8 mouse cellular contexts compared by ENCODE assay signal in genomic region chr11:89059919-89060422, GRCm38 (mm10). TPM values are rescaled to one million over a fixed set of nuclear protein-coding genes. Genes with fewer than 3 reads are reported as not detected.
A peak's percentile ranks its signal among the peaks of the same experiment; 100 is the strongest.
DNase-seq lines count a peak whose midpoint lies in the region; ATAC-seq and TF ChIP-seq lines count a peak whose summit lies in the region.

No protein-coding gene starts in this region.

- no peaks in the 10 kb centered on the region; the same call in 1 of the 2 replicates for H3K4me1 ChIP-seq in cerebellum, adult 2 months (ENCODE audit: control insufficient read depth, insufficient read depth, low read length)

- H3ac ChIP-seq in myocyte (ENCODE audit: control insufficient read depth, insufficient read length) = peak overlapping the region; percentile 58

- peak overlapping the region; percentile 72 for H3K4me3 ChIP-seq in cerebellum, adult 2 months (replicated peaks; ENCODE audit: insufficient read depth, low read depth, low read length)
- peak overlapping the region; percentile 66 for H3K4me3 ChIP-seq in myocyte

- ATAC-seq in hematopoietic stem cell, adult 5-6 weeks (replicated peaks in 1 of 2; ENCODE audit: insufficient read depth in 1 of 2, low FRiP score in 2 of 2, low TSS enrichment in 1 of 2, low read depth in 1 of 2, poor library complexity in 2 of 2, severe bottlenecking in 2 of 2) = peak; percentile 31 to 55; a peak in 3 of 4 replicates

- DNase-seq in cerebellum, adult 2 months = peak in 1 of 2 experiments; percentile 67
- no peak for DNase-seq in cerebellum, adult 8-10 months
- peak; percentile 79 for DNase-seq in CD4-positive helper T cell, adult 2 months (ENCODE audit: low read depth, low spot score)
- peak; percentile 70 for DNase-seq in embryo, embryonic 9.5 days (ENCODE audit: extremely low spot score)
- peak; percentile 38 for DNase-seq in liver
- peak; percentile 80 for DNase-seq in thymus, postnatal 0 days (ENCODE audit: low spot score)

- no peak for TF ChIP-seq CTCF in cerebellum, adult 2 months (IDR thresholded peaks at IDR 0.05; ENCODE audit: borderline replicate concordance, insufficient read depth, low read depth, low read length)

- H3K27ac ChIP-seq in cerebellum, adult 2 months (ENCODE audit: insufficient read depth, low read length) = peak overlapping the region; percentile 45

- H3K27me3 ChIP-seq in cerebellum, adult 2 months (ENCODE audit: control insufficient read depth, insufficient read depth, low read length) = no peaks in the 10 kb centered on the region
- no peaks in the 10 kb centered on the region for H3K27me3 ChIP-seq in myocyte (ENCODE audit: control insufficient read depth, insufficient read depth, insufficient read length)

- under 1% methylated on average over 33 of the region's 33 CpGs for WGBS in cerebellum, adult 2 months

- peaks cover 6% of the 10 kb centered on the region for H3K79me2 ChIP-seq in myocyte (ENCODE audit: control insufficient read depth, insufficient read depth)

- no peaks in the 10 kb centered on the region for H3K36me3 ChIP-seq in myocyte (ENCODE audit: control insufficient read depth, insufficient read depth)

- no peak for TF ChIP-seq POLR2A in cerebellum, adult 2 months (IDR thresholded peaks at IDR 0.05; ENCODE audit: borderline replicate concordance, insufficient read depth, low read length)
- peak; percentile 3 for TF ChIP-seq POLR2A in myocyte (IDR thresholded peaks at IDR 0.05; ENCODE audit: insufficient read length, low read depth)

- H3K4me2 ChIP-seq in myocyte (ENCODE audit: low read depth) = peak overlapping the region; percentile 97

TF ChIP-seq in myocyte, 11 proteins besides CTCF, POLR2A, EP300 and RAD21:
- TF ChIP-seq USF1 (IDR thresholded peaks at IDR 0.05; ENCODE audit: low read depth) (no peak), CEBPB (IDR thresholded peaks at IDR 0.05; ENCODE audit: insufficient read depth, poor library complexity, severe bottlenecking) (no peak), REST (IDR thresholded peaks at IDR 0.05; ENCODE audit: insufficient read depth, insufficient read length) (no peak), E2F4 (IDR thresholded peaks at IDR 0.05; ENCODE audit: insufficient read depth) (no peak), TCF12 (IDR thresholded peaks at IDR 0.05; ENCODE audit: insufficient read depth, poor library complexity, severe bottlenecking) (no peak), POLR2AphosphoS2 (IDR thresholded peaks at IDR 0.05; ENCODE audit: insufficient read length, low read depth) (no peak), MYOD1 (IDR thresholded peaks at IDR 0.05; ENCODE audit: control insufficient read depth in 1 of 3, insufficient read length in 2 of 3, low read depth in 2 of 3) (no peak), MYOG (IDR thresholded peaks at IDR 0.05; ENCODE audit: control insufficient read depth in 1 of 3, insufficient read depth in 1 of 3, insufficient read length in 2 of 3, low read depth in 2 of 3) (peak in 1 of 3 experiments; percentile 7), TCF3 (IDR thresholded peaks at IDR 0.05; ENCODE audit: insufficient read length, low read depth) (no peak), SRF (IDR thresholded peaks at IDR 0.05; ENCODE audit: control insufficient read depth, insufficient read length, low read depth) (peak; percentile 25), MAX (IDR thresholded peaks at IDR 0.05; ENCODE audit: low read depth) (no peak)

RNA-seq across cellular contexts. Expression of gene Dgke, which starts 6.7 kb away (rescaled TPM):
- polyA plus RNA-seq in cerebellum, adult 2 months (2012; rRNA removed) = 34.0 and 39.5 TPM in 2 replicates
- 9.5 and 10.2 TPM in 2 replicates for total RNA-seq in hematopoietic stem cell, adult 5-6 weeks (2017)
- 1.5 TPM for polyA plus RNA-seq in myocyte (2012; fragmentation: generic; extraction: Trizol)
- 19.8 and 25.5 TPM in 2 replicates for polyA plus RNA-seq in thymus, postnatal 0 days (2015; fragmentation: Nextera tagmentation; extraction: Ambion mirVana)

RNA-seq across cellular contexts. Expression of gene Gm525, which starts 13.7 kb away (rescaled TPM):
- 0.40 and 0.65 TPM in 2 replicates for polyA plus RNA-seq in cerebellum, adult 2 months (2012; rRNA removed)
- total RNA-seq in hematopoietic stem cell, adult 5-6 weeks (2017) = not detected in 2 replicates
- not detected for polyA plus RNA-seq in myocyte (2012; fragmentation: generic; extraction: Trizol)
- 191 and 212 TPM in 2 replicates for polyA plus RNA-seq in thymus, postnatal 0 days (2015; fragmentation: Nextera tagmentation; extraction: Ambion mirVana)

Comparison
In these comparisons a context has a peak if more than half of its experiments do, and no peak if none do; other contexts are left out.
1. RNA of gene Gm525, which starts 13.7 kb away (polyA plus RNA-seq): 191 to 212 TPM in thymus, postnatal 0 days; 0.40 to 0.65 TPM in cerebellum, adult 2 months and not detected in myocyte (single experiment); every median in the first group is over 100 times any median in the second.